Mouse (Mus musculus) subcutaneous adipose tissue, adult 2 months (tissue): ENCODE data around the gene Zfp326. TPM values are rescaled to one million over a fixed set of nuclear protein-coding genes. Genes with fewer than 3 reads are reported as not detected.

Source experiments
- polyA plus RNA-seq: library from polyadenylated mRNA; depleted of rRNA; stranded (reverse); fragments of >200 nt; gene quantifications from 2 replicates; pipeline ENCODE4 v1.2.3, GENCODE M21; 2012; ENCODE audit warnings: low replicate concordance; rRNA removed

Zfp326 gene
- polyA plus RNA-seq = 6.3 and 12.9 TPM in 2 replicates

GRCm38 (mm10) chr5:105876068-105876924, at the start of gene Zfp326:
Gene Zfp326 (plus strand): TSS chr5:105876565.

Other genes with a start within 250 kb of the Zfp326 start
- gene Lrrc8d, start 176.6 kb upstream of the Zfp326 start, polyA plus RNA-seq = 10.8 and 19.3 TPM in 2 replicates